Mouse (Mus musculus) cerebellum, adult 2 months (tissue): ENCODE data around the gene Abi3bp.

Experiments used
- CTCF ChIP-seq: fragments of 200-500 bp; IDR thresholded peaks from 2 replicates; pipeline ENCODE4 v1.5.1; 2011; ENCODE audit warnings: low read depth, mild to moderate bottlenecking, control low read depth, low read length, moderate library complexity, borderline replicate concordance; ENCODE audit not compliant: insufficient read depth
- POLR2A ChIP-seq: fragments of 200-500 bp; IDR thresholded peaks from 2 replicates; pipeline ENCODE4 v1.6.1; 2011; ENCODE audit warnings: low read length, control low read depth, borderline replicate concordance; ENCODE audit not compliant: insufficient read depth

GRCm38 (mm10) chr16:56458052-56458754, 19.5 kb upstream of the Abi3bp start:
- no peak for TF ChIP-seq CTCF
- no peak for TF ChIP-seq POLR2A
